Mouse (Mus musculus) large intestine, adult 2 months (tissue): ENCODE data around the gene Tnn. TPM values are rescaled to one million over a fixed set of nuclear protein-coding genes. Genes with fewer than 3 reads are reported as not detected.
A peak's percentile ranks its signal among the peaks of the same experiment; 100 is the strongest.

Experiments used
- DNase-seq: peaks from one replicate; pipeline ENCODE4 v3.0.0-alpha.2; 2012; ENCODE audit warnings: low read depth, low spot score
- WGBS: fragments of 180-500 bp; shearing (Covaris S2); methylation state at CpG from one replicate; pipeline ENCODE4 v1.1.7; 2018; 5-methylcytosine and 5-hydroxymethylcytosine counted together
- polyA plus RNA-seq: library from polyadenylated mRNA; depleted of rRNA; stranded (reverse); fragments of >200 nt; gene quantifications from 2 replicates; pipeline ENCODE4 v1.2.3, GENCODE M21; 2012; rRNA removed

The Tnn gene
- polyA plus RNA-seq, 1 experiment = 0.20 TPM

GRCm38 (mm10) chr1:160045971-160046370 lies 107.4 kb downstream of the Tnn start:
- DNase-seq = no peak
- WGBS = 74% methylated on average over 5 of the region's 5 CpGs

- DNase-seq = peak; percentile 39
- 26% methylated on average over 3 of the region's 3 CpGs for WGBS
These were observed 108.2 kb downstream of the Tnn start for GRCm38 (mm10) chr1:160045056-160045715.

- under 1% methylated on average over 33 of the region's 33 CpGs for WGBS
- peak; percentile 45 for DNase-seq
These were observed 109.0 kb downstream of the Tnn start, which contains the start of gene 4930523C07Rik for GRCm38 (mm10) chr1:160044237-160045021. 4930523C07Rik (plus strand) TSS chr1:160044382.

GRCm38 (mm10) chr1:160043271-160043975 lies 110.0 kb downstream of the Tnn start:
- WGBS = 65% methylated on average over 13 of the region's 13 CpGs
- no peak for DNase-seq

- WGBS = 89% methylated on average over 7 of the region's 7 CpGs
- DNase-seq = no peak
These were observed 111.0 kb downstream of the Tnn start for GRCm38 (mm10) chr1:160042351-160042750.

GRCm38 (mm10) chr1:160041264-160041775 lies 112.1 kb downstream of the Tnn start:
- 93% methylated on average over 7 of the region's 7 CpGs for WGBS
- DNase-seq = no peak

GRCm38 (mm10) chr1:160039951-160040645 lies 113.3 kb downstream of the Tnn start:
- 59% methylated on average over 7 of the region's 7 CpGs for WGBS
- DNase-seq = no peak

- peak; percentile 43 for DNase-seq
- 17% methylated on average over 5 of the region's 5 CpGs for WGBS
These were observed 116.3 kb downstream of the Tnn start for GRCm38 (mm10) chr1:160036996-160037521.

GRCm38 (mm10) chr1:160035561-160035960 lies 117.8 kb downstream of the Tnn start:
- WGBS = 33% methylated on average over 3 of the region's 3 CpGs
- no peak for DNase-seq

Other genes with a start within 250 kb of the Tnn start
- 3.2 and 3.8 TPM in 2 replicates for gene 4930523C07Rik, start 109.2 kb downstream of the Tnn start, polyA plus RNA-seq
- 34.6 and 39.1 TPM in 2 replicates for gene Mrps14, start 41.6 kb upstream of the Tnn start, polyA plus RNA-seq
- 5.1 and 7.9 TPM in 2 replicates for gene Cacybp, start 59.3 kb upstream of the Tnn start, polyA plus RNA-seq